Mouse (Mus musculus) kidney, postnatal 0 days (tissue): ENCODE data around the gene Slc8b1. TPM values are rescaled to one million over a fixed set of nuclear protein-coding genes. Genes with fewer than 3 reads are reported as not detected.
"Not testable (repeated sequence)": the region's sequence is repeated elsewhere in the genome, so short reads cannot be mapped to it uniquely, and the experiment has no call there.

Experiments used
- ATAC-seq: fragments of 200-750 bp; cut with Nextera tagmentation; replicated peaks from 2 replicates; pipeline ENCODE4 v1.8.0; 2017; ENCODE audit warnings: low read depth, moderate number of reproducible peaks, moderate TSS enrichment, moderate library complexity; ENCODE audit not compliant: low FRiP score
- DNase-seq: peaks from one replicate; pipeline ENCODE4 v3.0.0-alpha.2; 2016; ENCODE audit warnings: low spot score
- H3K27ac ChIP-seq: fragments of 300-500 bp; sonication (generic); 2 replicates; pipeline ENCODE4 v1.5.1; 2014; ENCODE audit warnings: mild to moderate bottlenecking
- H3K27me3 ChIP-seq: fragments of 300-500 bp; sonication (generic); 2 replicates; pipeline ENCODE4 v1.6.1; 2014; ENCODE audit warnings: low read length, mixed read lengths; ENCODE audit not compliant: insufficient read depth
- H3K36me3 ChIP-seq: fragments of 300-500 bp; sonication (generic); 2 replicates; pipeline ENCODE4 v1.6.1; 2014; ENCODE audit warnings: low read length, mixed read lengths; ENCODE audit not compliant: insufficient read depth
- H3K4me1 ChIP-seq: fragments of 300-500 bp; sonication (generic); replicated peaks from 2 replicates; pipeline ENCODE4 v1.6.1; 2014; ENCODE audit warnings: antibody characterized with exemption, low read length, mixed read lengths; ENCODE audit not compliant: insufficient read depth
- H3K4me2 ChIP-seq: fragments of 300-500 bp; sonication (generic); 2 replicates; pipeline ENCODE4 v1.6.1; 2014; ENCODE audit warnings: mild to moderate bottlenecking, low read length, moderate library complexity, mixed read lengths
- H3K4me3 ChIP-seq: fragments of 300-500 bp; sonication (generic); replicated peaks from 2 replicates; pipeline ENCODE4 v1.5.1; 2014; ENCODE audit warnings: low read depth, low read length
- H3K9ac ChIP-seq: fragments of 300-500 bp; sonication (generic); 2 replicates; pipeline ENCODE4 v1.6.1; 2014; ENCODE audit warnings: low read depth, low read length
- H3K9me3 ChIP-seq: fragments of 300-500 bp; sonication (generic); replicated peaks from 2 replicates; pipeline ENCODE4 v1.6.1; 2016; ENCODE audit warnings: low read length, inconsistent platforms, mixed read lengths
- CTCF ChIP-seq: IDR thresholded peaks from 2 replicates; pipeline ENCODE4 v1.5.1; 2016; ENCODE audit warnings: antibody characterized with exemption, low read depth, mild to moderate bottlenecking, moderate library complexity
- WGBS: fragments of 180-500 bp; shearing (Covaris S2); extraction: QIAGEN DNeasy Blood & Tissue Kit; methylation state at CpG from one replicate; pipeline ENCODE4 v1.1.7; 2014; 5-methylcytosine and 5-hydroxymethylcytosine counted together
- polyA plus RNA-seq: library from polyadenylated mRNA; unstranded; fragments of >200 nt; fragmentation: Nextera tagmentation; extraction: Ambion mirVana; gene quantifications from 2 replicates; pipeline ENCODE4 v1.2.1, GENCODE M21; 2015

Gene Slc8b1
- polyA plus RNA-seq, 1 experiment from 2014 or later, result 9.5 TPM

- WGBS, result 91% methylated on average over 9 of the region's 9 CpGs
- ATAC-seq, result not testable (repeated sequence)
These were observed 10.4 kb upstream of the Slc8b1 start for GRCm38 (mm10) chr5:120500609-120501008.

DNA sequence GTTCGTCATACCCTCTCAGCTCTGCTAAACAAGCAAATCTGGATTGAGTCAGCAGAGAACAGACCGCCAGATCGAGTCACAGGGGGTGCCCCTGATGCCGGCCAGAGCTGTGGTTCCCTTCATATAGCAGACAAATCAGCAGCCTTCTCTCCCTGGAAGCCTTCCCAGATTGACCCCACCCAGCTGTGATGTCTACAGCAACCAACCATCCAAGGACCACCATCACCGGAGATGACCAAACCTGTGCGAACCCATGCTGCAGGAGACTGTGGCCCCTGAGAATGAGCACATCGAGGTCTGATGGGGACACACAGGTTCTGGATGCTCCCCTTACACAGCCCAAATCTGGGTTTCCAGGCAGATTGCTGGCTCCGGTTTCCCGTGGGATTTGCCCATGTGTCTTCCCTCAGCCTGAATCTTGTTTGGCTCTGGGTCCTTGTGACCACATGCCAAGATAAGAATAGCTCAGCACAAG is 8.8 kb upstream of the Slc8b1 start:
- TF ChIP-seq CTCF, result no peak
- H3K4me2 ChIP-seq, result peak overlapping the region; percentile 94
- no peak overlapping the region for H3K27ac ChIP-seq
- no peaks in the 10 kb centered on the region for H3K36me3 ChIP-seq
- WGBS, result 64% methylated on average over 9 of the region's 9 CpGs
- no peaks in the 10 kb centered on the region for H3K27me3 ChIP-seq
- peak overlapping the region; percentile 91 for H3K9ac ChIP-seq
- ATAC-seq (no peak), DNase-seq (no peak)
- peak overlapping the region; percentile 90 for H3K4me3 ChIP-seq
- no peaks in the 10 kb centered on the region for H3K9me3 ChIP-seq
- H3K4me1 ChIP-seq, result peaks cover 16% of the 10 kb centered on the region; the same call in 1 of the 2 replicates

More at GRCm38 (mm10) chr5:120500609-120501008, 10.4 kb upstream of the Slc8b1 start:
- not testable (repeated sequence) for H3K4me3 ChIP-seq, H3K9ac ChIP-seq, H3K9me3 ChIP-seq, DNase-seq, H3K27ac ChIP-seq, H3K36me3 ChIP-seq, H3K27me3 ChIP-seq, H3K4me2 ChIP-seq
- TF ChIP-seq CTCF, result 0 out of 2 replicates have a peak, but pooled peaks have one; percentile 14
- H3K4me1 ChIP-seq, result peaks cover 16% of the 10 kb centered on the region; the same call in 1 of the 2 replicates

GRCm38 (mm10) chr5:120502675-120503143 is 8.3 kb upstream of the Slc8b1 start:
- Histone ChIP-seq H3K27ac (no peak overlapping the region), H3K9me3 (no peaks in the 10 kb centered on the region), H3K36me3 (no peaks in the 10 kb centered on the region), H3K9ac (peak overlapping the region; percentile 91), H3K4me2 (peak overlapping the region; percentile 94), H3K4me1 (peaks cover 16% of the 10 kb centered on the region; the same call in 1 of the 2 replicates), H3K27me3 (no peaks in the 10 kb centered on the region), H3K4me3 (peak overlapping the region; percentile 90)
- ATAC-seq (no peak), DNase-seq (no peak)
- no peak for TF ChIP-seq CTCF
- under 1% methylated on average over 12 of the region's 12 CpGs for WGBS

- Histone ChIP-seq H3K27me3 (no peaks in the 10 kb centered on the region), H3K27ac (no peak within 1 kb of the TSS), H3K4me2 (peak within 1 kb of the TSS; percentile 94), H3K36me3 (no peaks in the 10 kb centered on the region), H3K9me3 (no peaks in the 10 kb centered on the region), H3K4me3 (peak within 1 kb of the TSS; percentile 90), H3K9ac (peak within 1 kb of the TSS; percentile 91), H3K4me1 (peaks cover 16% of the 10 kb centered on the region; the same call in 1 of the 2 replicates)
- ATAC-seq (peak; percentile 58), DNase-seq (peak; percentile 91)
- under 1% methylated on average over 53 of the region's 55 CpGs for WGBS
- no peak for TF ChIP-seq CTCF
These were observed 7.7 kb upstream of the Slc8b1 start, which contains the start of gene Plbd2 for GRCm38 (mm10) chr5:120503144-120503795. Gene Plbd2, minus strand, starts transcription at chr5:120503625.

- H3K4me1 ChIP-seq, result peaks cover 16% of the 10 kb centered on the region; the same call in 1 of the 2 replicates
These were observed 5.6 kb upstream of the Slc8b1 start for GRCm38 (mm10) chr5:120505368-120505767.

DNA sequence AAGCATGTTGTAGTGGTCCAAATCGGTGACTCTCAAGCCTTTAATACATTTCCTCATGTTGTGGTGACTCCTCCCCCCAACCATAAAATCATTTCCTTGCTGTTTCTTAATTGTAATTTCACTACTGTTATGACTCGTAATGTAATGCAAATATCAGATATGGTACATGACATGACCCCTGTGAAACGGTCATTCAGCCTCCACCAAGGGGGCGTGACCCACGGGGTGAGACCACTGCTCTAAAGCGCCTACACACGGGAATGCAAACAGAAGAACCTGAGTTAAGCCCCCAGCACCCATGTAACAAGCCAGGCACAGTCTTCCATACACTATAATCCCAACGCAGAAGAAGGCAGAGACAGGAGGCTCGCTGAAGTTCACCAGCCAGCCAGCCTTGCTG is 5.2 kb upstream of the Slc8b1 start:
- ATAC-seq (no peak), DNase-seq (no peak)
- no peaks in the 10 kb centered on the region for H3K9me3 ChIP-seq
- H3K27me3 ChIP-seq, result no peaks in the 10 kb centered on the region
- no peak overlapping the region for H3K27ac ChIP-seq
- H3K4me2 ChIP-seq, result no peak overlapping the region
- TF ChIP-seq CTCF, result no peak
- H3K9ac ChIP-seq, result no peak overlapping the region
- no peak overlapping the region for H3K4me3 ChIP-seq
- H3K36me3 ChIP-seq, result no peaks in the 10 kb centered on the region
- 66% methylated on average over 9 of the region's 9 CpGs for WGBS
- H3K4me1 ChIP-seq, result peaks cover 16% of the 10 kb centered on the region; the same call in 1 of the 2 replicates

More at GRCm38 (mm10) chr5:120505368-120505767, 5.6 kb upstream of the Slc8b1 start:
- DNase-seq, result peak; percentile 86
- 21% methylated on average over 16 of the region's 16 CpGs for WGBS
- Histone ChIP-seq H3K4me3 (no peak overlapping the region), H3K9me3 (no peaks in the 10 kb centered on the region), H3K36me3 (no peaks in the 10 kb centered on the region), H3K27me3 (no peaks in the 10 kb centered on the region), H3K4me2 (peak overlapping the region; percentile 21; the same call in 1 of the 2 replicates), H3K9ac (no peak overlapping the region), H3K27ac (no peak overlapping the region)
- 0 out of 2 replicates have a peak, but pooled peaks have one; percentile 30 for ATAC-seq
- peak; percentile 95 for TF ChIP-seq CTCF
